Mouse (Mus musculus) liver, adult 2 months (tissue): ENCODE measurements around the gene Tst. TPM values are rescaled to one million over a fixed set of nuclear protein-coding genes. Genes with fewer than 3 reads are reported as not detected.

Experiments
- DNase-seq: peaks from one replicate; pipeline ENCODE4 v3.0.0-alpha.2; 2011; ENCODE audit warnings: low read depth, low spot score; ENCODE audit errors: extremely low read depth
- H3K27ac ChIP-seq: fragments of 200-500 bp; replicated peaks from 2 replicates; pipeline ENCODE4 v1.5.1; 2012; ENCODE audit warnings: low read depth, mild to moderate bottlenecking, control low read depth, inconsistent platforms, low read length; ENCODE audit not compliant: insufficient read depth
- H3K27me3 ChIP-seq: fragments of 200-500 bp; 2 replicates; pipeline ENCODE4 v1.6.1; 2012; ENCODE audit warnings: mild to moderate bottlenecking, moderate library complexity, low read length, inconsistent platforms; ENCODE audit not compliant: control insufficient read depth, insufficient read depth
- H3K36me3 ChIP-seq: fragments of 200-500 bp; 2 replicates; pipeline ENCODE4 v1.6.1; 2012; ENCODE audit warnings: low read length, inconsistent platforms; ENCODE audit not compliant: control insufficient read depth, insufficient read depth
- H3K4me1 ChIP-seq: fragments of 200-500 bp; 2 replicates; pipeline ENCODE4 v1.6.1; 2011; ENCODE audit warnings: low read length; ENCODE audit not compliant: control insufficient read depth, insufficient read depth
- H3K4me3 ChIP-seq: fragments of 200-500 bp; 2 replicates; pipeline ENCODE4 v1.5.1; 2011; ENCODE audit warnings: low read depth, mild to moderate bottlenecking, control low read depth, low read length, moderate library complexity; ENCODE audit not compliant: insufficient read depth
- H3K79me2 ChIP-seq: fragments of 200-500 bp; 2 replicates; pipeline ENCODE4 v1.6.1; 2012; ENCODE audit warnings: inconsistent platforms, mild to moderate bottlenecking, low read length, moderate library complexity; ENCODE audit not compliant: control insufficient read depth, insufficient read depth
- H3K9ac ChIP-seq: fragments of 200-500 bp; 2 replicates; pipeline ENCODE4 v1.6.1; 2012; ENCODE audit warnings: low read depth, mild to moderate bottlenecking, control low read depth, inconsistent platforms, low read length
- CTCF ChIP-seq: fragments of 200-500 bp; IDR thresholded peaks from 2 replicates; pipeline ENCODE4 v1.5.1; 2011; ENCODE audit warnings: low read depth, low read length, control low read depth
- POLR2A ChIP-seq: fragments of 200-500 bp; IDR thresholded peaks from 2 replicates; pipeline ENCODE4 v1.6.1; 2011; ENCODE audit warnings: low read length, control low read depth; ENCODE audit not compliant: insufficient read depth; ENCODE audit errors: extremely low read depth
- WGBS: fragments of 180-500 bp; shearing (Covaris S2); methylation state at CpG from one replicate; pipeline ENCODE4 v1.1.7; 2018; 5-methylcytosine and 5-hydroxymethylcytosine counted together
- polyA plus RNA-seq: library from polyadenylated mRNA; depleted of rRNA; stranded (reverse); fragments of >200 nt; gene quantifications from 2 replicates; pipeline ENCODE4 v1.2.3, GENCODE M21; 2012; rRNA removed
- total RNA-seq: library from RNA; depleted of rRNA; stranded (reverse); fragments of >200 nt; gene quantifications from 2 replicates; pipeline ENCODE4 v1.2.3, GENCODE M21; 2014; rRNA removed

The Tst gene
- total RNA-seq (303 and 343 TPM in 2 replicates), polyA plus RNA-seq (621 and 686 TPM in 2 replicates)

- peak within 1 kb of the TSS; percentile 98 for H3K9ac ChIP-seq
- WGBS: under 1% methylated on average over 34 of the region's 34 CpGs
- H3K27me3 ChIP-seq: no peaks in the 10 kb centered on the region
- peak; percentile 97 for DNase-seq
- H3K27ac ChIP-seq: peak within 1 kb of the TSS; percentile 100
- TF ChIP-seq CTCF (no peak), POLR2A (peak; percentile 85; the same call in 1 of the 2 replicates)
- peaks cover 26% of the 10 kb centered on the region for H3K4me1 ChIP-seq
- H3K79me2 ChIP-seq: peaks cover 27% of the 10 kb centered on the region; the same call in 1 of the 2 replicates
- H3K36me3 ChIP-seq: no peaks in the 10 kb centered on the region
- peak within 1 kb of the TSS; percentile 91 for H3K4me3 ChIP-seq
These were observed at the start of gene Tst for GRCm38 (mm10) chr15:78405517-78406211. TSS of gene Tst (minus strand) at chr15:78405907.

DNA sequence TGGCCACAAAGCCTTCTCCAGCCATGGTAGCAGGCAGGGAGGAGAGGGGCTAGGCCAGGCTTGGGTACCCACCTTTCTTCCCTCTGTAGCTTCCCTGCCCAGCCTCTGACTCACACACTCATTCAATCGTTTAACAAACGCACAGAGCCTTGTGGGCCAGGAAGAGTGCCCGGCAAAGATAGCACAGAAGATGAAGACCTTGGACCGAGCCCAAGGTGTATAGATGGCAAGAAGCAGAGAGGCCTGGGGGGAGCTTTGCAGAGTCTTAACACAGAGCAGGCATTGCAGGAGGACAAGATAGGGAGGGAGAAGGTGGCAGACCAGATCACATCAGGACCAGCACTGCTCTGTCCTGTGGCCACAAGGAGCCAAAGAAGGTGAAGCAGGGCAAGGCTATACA lies 49.5 kb upstream of the Tst start:
- peak overlapping the region; percentile 47 for H3K27ac ChIP-seq
- no peak overlapping the region for H3K4me3 ChIP-seq
- H3K79me2 ChIP-seq: no peaks in the 10 kb centered on the region
- peaks cover 19% of the 10 kb centered on the region; the same call in 1 of the 2 replicates for H3K36me3 ChIP-seq
- 41% methylated on average over 4 of the region's 4 CpGs for WGBS
- no peaks in the 10 kb centered on the region for H3K27me3 ChIP-seq
- H3K9ac ChIP-seq: no peak overlapping the region
- TF ChIP-seq POLR2A (no peak), CTCF (no peak)
- H3K4me1 ChIP-seq: peaks cover 35% of the 10 kb centered on the region
- DNase-seq: no peak

DNA sequence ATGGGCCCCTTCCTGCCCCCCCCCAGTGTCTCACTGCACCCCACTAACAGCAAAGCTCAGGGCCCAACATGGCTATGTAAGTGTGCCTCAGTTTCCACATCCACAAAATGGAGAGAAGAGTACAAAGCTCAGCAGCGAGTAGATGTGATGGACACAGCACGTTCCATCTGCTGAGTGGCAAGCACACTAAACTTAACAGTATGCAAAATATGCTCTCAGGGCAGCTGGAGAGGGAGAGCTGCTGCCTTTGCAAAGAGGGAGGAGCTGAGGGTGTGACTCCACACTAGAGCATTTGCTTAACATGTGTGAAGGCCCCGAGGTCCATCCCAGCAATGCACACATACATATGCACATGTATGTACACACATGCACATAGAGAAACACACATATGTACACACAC lies 47.2 kb upstream of the Tst start:
- H3K4me3 ChIP-seq: no peak overlapping the region
- TF ChIP-seq POLR2A (no peak), CTCF (no peak)
- H3K9ac ChIP-seq: no peak overlapping the region
- no peaks in the 10 kb centered on the region for H3K27me3 ChIP-seq
- no peaks in the 10 kb centered on the region for H3K79me2 ChIP-seq
- H3K36me3 ChIP-seq: peaks cover 11% of the 10 kb centered on the region; the same call in 1 of the 2 replicates
- peaks cover 45% of the 10 kb centered on the region for H3K4me1 ChIP-seq
- H3K27ac ChIP-seq: no peak overlapping the region
- WGBS: 84% methylated on average over 3 of the region's 3 CpGs
- DNase-seq: no peak

DNA sequence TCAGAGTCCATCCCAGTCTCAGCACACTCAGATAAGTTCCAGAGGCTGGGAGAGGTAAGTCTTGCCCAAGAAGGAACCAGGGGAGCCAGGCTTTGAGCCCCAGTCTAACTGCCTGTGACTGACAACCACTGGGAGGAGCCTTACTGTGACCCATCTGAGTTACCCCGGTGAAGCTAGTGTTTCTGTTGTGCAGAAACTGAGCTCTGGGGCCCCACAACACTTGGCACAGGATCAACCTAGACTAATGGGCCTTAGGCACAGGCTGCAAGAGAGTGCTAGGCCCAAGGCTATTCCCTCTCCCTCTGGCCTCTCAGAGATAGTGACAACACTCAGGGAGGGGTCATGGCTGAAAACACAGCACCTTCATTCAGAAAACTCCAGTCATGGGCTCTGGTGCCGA lies 45.5 kb upstream of the Tst start:
- WGBS: 70% methylated on average over 2 of the region's 2 CpGs
- TF ChIP-seq POLR2A (no peak), CTCF (no peak)
- Histone ChIP-seq H3K27me3 (no peaks in the 10 kb centered on the region), H3K4me3 (no peak overlapping the region), H3K4me1 (peaks cover 35% of the 10 kb centered on the region), H3K79me2 (no peaks in the 10 kb centered on the region), H3K36me3 (peaks cover 11% of the 10 kb centered on the region; the same call in 1 of the 2 replicates), H3K9ac (no peak overlapping the region), H3K27ac (no peak overlapping the region)
- DNase-seq: no peak

DNA sequence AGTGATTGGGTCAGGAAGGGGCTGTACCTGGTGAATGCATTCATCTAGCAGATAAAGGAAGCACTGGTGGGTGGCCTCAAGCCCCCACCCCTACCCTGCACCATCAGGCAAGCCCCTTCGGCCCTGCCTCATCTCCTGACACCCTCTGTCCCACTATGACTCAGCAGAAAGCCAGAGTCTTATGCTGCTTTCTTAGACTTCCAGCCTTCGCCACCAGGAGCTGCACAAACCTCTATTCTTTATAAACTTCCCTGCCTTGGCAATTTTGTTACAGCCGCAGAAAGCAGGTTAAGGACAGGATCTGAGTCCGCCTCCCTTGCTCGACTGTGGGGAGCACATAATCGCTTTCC lies 44.7 kb upstream of the Tst start:
- Histone ChIP-seq H3K79me2 (no peaks in the 10 kb centered on the region), H3K27ac (peak overlapping the region; percentile 53), H3K4me3 (no peak overlapping the region), H3K4me1 (peaks cover 31% of the 10 kb centered on the region), H3K36me3 (peaks cover 13% of the 10 kb centered on the region; the same call in 1 of the 2 replicates), H3K27me3 (no peaks in the 10 kb centered on the region), H3K9ac (peak overlapping the region; percentile 36; the same call in 1 of the 2 replicates)
- WGBS: 84% methylated on average over 6 of the region's 6 CpGs
- DNase-seq: no peak
- no peak for TF ChIP-seq POLR2A
